Mouse (Mus musculus): ENCODE data around the gene F2rl1. TPM values are rescaled to one million over a fixed set of nuclear protein-coding genes. Genes with fewer than 3 reads are reported as not detected.

Gene F2rl1
- polyA plus RNA-seq, 1 experiment: 27.2 TPM

GRCm38 (mm10) chr13:95491327-95491726, 33.7 kb downstream of the F2rl1 start:
- no peaks in the 10 kb centered on the region for H3K36me3 ChIP-seq (ENCODE audit: control insufficient read depth, insufficient read depth, low read length)
- H3K27me3 ChIP-seq (replicated peaks; ENCODE audit: control insufficient read depth, insufficient read depth, low read length): no peaks in the 10 kb centered on the region
- DNase-seq: peak; percentile 57
- TF ChIP-seq POLR2A (IDR thresholded peaks at IDR 0.05; ENCODE audit: low read depth, low read length) (no peak), CTCF (conservative IDR thresholded peaks at IDR 0.05; ENCODE audit: insufficient read depth, insufficient read length, low read depth, low read length) (no peak)
- H3K27ac ChIP-seq (ENCODE audit: insufficient read depth, low read depth, low read length): no peak overlapping the region
- 68% methylated on average over 11 of the region's 11 CpGs for WGBS
- H3K4me3 ChIP-seq (ENCODE audit: insufficient read depth, low read depth, low read length): no peak overlapping the region
- peaks cover 3% of the 10 kb centered on the region; the same call in 1 of the 2 replicates for H3K4me1 ChIP-seq (ENCODE audit: control insufficient read depth, insufficient read depth, low read length)

DNA sequence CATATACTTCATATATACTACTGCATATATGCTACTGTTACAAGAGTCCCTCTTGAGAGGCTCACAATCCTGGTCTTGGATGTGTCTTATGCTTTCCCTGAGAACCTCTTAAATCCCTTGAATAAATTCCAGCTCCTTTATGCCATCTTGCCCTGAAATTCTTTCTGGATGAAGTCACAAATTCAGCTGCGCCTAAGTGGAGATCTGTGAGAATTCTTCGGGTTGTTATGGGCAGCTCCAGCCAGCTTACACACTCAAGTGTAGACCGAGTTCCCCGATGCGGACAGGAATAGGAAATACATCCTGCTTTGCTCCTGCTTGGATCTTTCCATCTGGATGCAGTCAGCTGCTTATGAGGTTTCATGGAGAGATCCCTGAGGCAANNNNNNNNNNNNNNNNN, 40.4 kb downstream of the F2rl1 start:
- 23% methylated on average over 5 of the region's 5 CpGs for WGBS

DNA sequence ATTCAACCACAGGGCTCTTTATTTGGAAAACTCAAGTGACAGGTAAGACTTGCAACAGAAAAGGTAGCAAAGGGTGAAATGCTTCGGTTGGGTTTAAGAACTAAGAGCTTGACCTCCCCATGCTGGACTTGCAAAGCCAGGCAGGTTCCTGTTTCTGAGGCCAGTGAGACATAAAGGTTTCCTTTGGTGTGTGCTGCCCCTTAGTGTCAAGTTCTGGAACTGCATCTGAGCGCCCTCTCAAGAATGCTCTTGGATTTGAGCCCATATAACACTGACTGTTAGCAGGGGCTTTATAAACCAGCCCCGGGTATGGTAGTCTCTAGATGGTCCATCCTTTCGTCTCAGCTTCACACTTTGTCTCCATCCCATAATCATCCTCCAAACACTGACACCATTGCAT, 43.6 kb downstream of the F2rl1 start:
- H3K36me3 ChIP-seq (ENCODE audit: control insufficient read depth, insufficient read depth, low read length): no peaks in the 10 kb centered on the region
- H3K27me3 ChIP-seq (replicated peaks; ENCODE audit: control insufficient read depth, insufficient read depth, low read length): no peaks in the 10 kb centered on the region
- no peak overlapping the region for H3K4me3 ChIP-seq (ENCODE audit: insufficient read depth, low read depth, low read length)
- 4% methylated on average over 4 of the region's 4 CpGs for WGBS
- H3K4me1 ChIP-seq (ENCODE audit: control insufficient read depth, insufficient read depth, low read length): no peaks in the 10 kb centered on the region
- TF ChIP-seq POLR2A (IDR thresholded peaks at IDR 0.05; ENCODE audit: low read depth, low read length): no peak
- TF ChIP-seq CTCF (conservative IDR thresholded peaks at IDR 0.05; ENCODE audit: insufficient read depth, insufficient read length, low read depth, low read length): peak; percentile 91
- no peak overlapping the region for H3K27ac ChIP-seq (ENCODE audit: insufficient read depth, low read depth, low read length)
- DNase-seq: peak; percentile 77

More for the DNA sequence above, 40.4 kb downstream of the F2rl1 start:
- Histone ChIP-seq H3K36me3 (ENCODE audit: control insufficient read depth, insufficient read depth, low read length) (no peaks in the 10 kb centered on the region), H3K4me3 (ENCODE audit: insufficient read depth, low read depth, low read length) (no peak overlapping the region), H3K27me3 (replicated peaks; ENCODE audit: control insufficient read depth, insufficient read depth, low read length) (no peaks in the 10 kb centered on the region), H3K4me1 (ENCODE audit: control insufficient read depth, insufficient read depth, low read length) (no peaks in the 10 kb centered on the region), H3K27ac (ENCODE audit: insufficient read depth, low read depth, low read length) (no peak overlapping the region)
- peak; percentile 30 for DNase-seq
- TF ChIP-seq CTCF (conservative IDR thresholded peaks at IDR 0.05; ENCODE audit: insufficient read depth, insufficient read length, low read depth, low read length) (no peak), POLR2A (IDR thresholded peaks at IDR 0.05; ENCODE audit: low read depth, low read length) (no peak)

DNA sequence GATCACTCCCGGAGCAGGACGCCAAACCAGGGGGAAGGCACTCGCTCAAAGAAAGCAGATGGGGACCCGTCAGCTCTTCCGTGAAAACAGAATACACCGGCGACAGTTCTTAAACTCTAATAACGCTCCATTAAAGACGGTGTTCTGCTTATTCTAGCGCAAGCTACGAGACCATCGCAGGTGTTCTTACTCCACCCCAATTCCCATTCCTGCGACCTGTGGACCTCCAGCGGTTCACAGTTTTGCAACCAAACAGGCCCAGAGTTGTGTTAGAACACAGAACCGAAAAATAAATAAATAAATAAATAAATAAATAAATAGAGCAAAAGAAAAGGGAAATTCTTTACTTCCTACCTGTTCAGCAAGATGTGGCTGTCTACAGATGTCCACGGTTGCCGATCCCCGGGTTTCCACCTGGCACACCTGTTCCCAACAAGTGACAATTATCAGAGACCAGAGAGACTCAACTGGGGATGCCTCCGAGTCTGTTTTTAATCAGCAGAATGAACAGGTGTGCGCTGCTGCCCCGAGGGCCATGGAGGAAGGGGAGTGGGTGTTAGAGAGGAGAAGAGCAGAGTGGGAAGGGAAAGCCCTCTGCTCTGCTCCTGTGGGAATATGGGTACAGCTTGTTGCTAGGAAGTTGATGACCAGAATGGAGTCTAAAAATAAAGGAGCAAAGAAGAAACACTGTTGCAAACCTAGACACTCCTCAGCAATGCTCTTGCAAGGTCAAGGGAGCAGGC, 46.2 kb downstream of the F2rl1 start, which contains the start of gene S100z:
TSS of gene S100z (minus strand) at position 51 of the 743 bp plus-strand sequence.
- TF ChIP-seq POLR2A (IDR thresholded peaks at IDR 0.05; ENCODE audit: low read depth, low read length): no peak
- TF ChIP-seq CTCF (conservative IDR thresholded peaks at IDR 0.05; ENCODE audit: insufficient read depth, insufficient read length, low read depth, low read length): no peak
- Histone ChIP-seq H3K27me3 (replicated peaks; ENCODE audit: control insufficient read depth, insufficient read depth, low read length) (no peaks in the 10 kb centered on the region), H3K4me3 (ENCODE audit: insufficient read depth, low read depth, low read length) (no peak within 1 kb of the TSS), H3K4me1 (ENCODE audit: control insufficient read depth, insufficient read depth, low read length) (no peaks in the 10 kb centered on the region), H3K27ac (ENCODE audit: insufficient read depth, low read depth, low read length) (no peak within 1 kb of the TSS), H3K36me3 (ENCODE audit: control insufficient read depth, insufficient read depth, low read length) (no peaks in the 10 kb centered on the region)
- DNase-seq: no peak
- WGBS: 90% methylated on average over 21 of the region's 21 CpGs

GRCm38 (mm10) chr13:95477173-95477572, 47.9 kb downstream of the F2rl1 start:
- no peaks in the 10 kb centered on the region for H3K27me3 ChIP-seq (replicated peaks; ENCODE audit: control insufficient read depth, insufficient read depth, low read length)
- H3K36me3 ChIP-seq (ENCODE audit: control insufficient read depth, insufficient read depth, low read length): no peaks in the 10 kb centered on the region
- WGBS: 87% methylated on average over 6 of the region's 6 CpGs
- no peak overlapping the region for H3K27ac ChIP-seq (ENCODE audit: insufficient read depth, low read depth, low read length)
- TF ChIP-seq POLR2A (IDR thresholded peaks at IDR 0.05; ENCODE audit: low read depth, low read length): no peak
- TF ChIP-seq CTCF (conservative IDR thresholded peaks at IDR 0.05; ENCODE audit: insufficient read depth, insufficient read length, low read depth, low read length): no peak
- no peak overlapping the region for H3K4me3 ChIP-seq (ENCODE audit: insufficient read depth, low read depth, low read length)
- H3K4me1 ChIP-seq (ENCODE audit: control insufficient read depth, insufficient read depth, low read length): no peaks in the 10 kb centered on the region
- DNase-seq: no peak

- H3K4me1 ChIP-seq (ENCODE audit: control insufficient read depth, insufficient read depth, low read length): no peaks in the 10 kb centered on the region
- 74% methylated on average over 7 of the region's 7 CpGs for WGBS
- TF ChIP-seq CTCF (conservative IDR thresholded peaks at IDR 0.05; ENCODE audit: insufficient read depth, insufficient read length, low read depth, low read length) (no peak), POLR2A (IDR thresholded peaks at IDR 0.05; ENCODE audit: low read depth, low read length) (no peak)
- H3K27me3 ChIP-seq (replicated peaks; ENCODE audit: control insufficient read depth, insufficient read depth, low read length): no peaks in the 10 kb centered on the region
- no peaks in the 10 kb centered on the region for H3K36me3 ChIP-seq (ENCODE audit: control insufficient read depth, insufficient read depth, low read length)
- H3K4me3 ChIP-seq (ENCODE audit: insufficient read depth, low read depth, low read length): no peak overlapping the region
- DNase-seq: no peak
- no peak overlapping the region for H3K27ac ChIP-seq (ENCODE audit: insufficient read depth, low read depth, low read length)
These were observed 49.9 kb downstream of the F2rl1 start for GRCm38 (mm10) chr13:95475124-95475523.

DNA sequence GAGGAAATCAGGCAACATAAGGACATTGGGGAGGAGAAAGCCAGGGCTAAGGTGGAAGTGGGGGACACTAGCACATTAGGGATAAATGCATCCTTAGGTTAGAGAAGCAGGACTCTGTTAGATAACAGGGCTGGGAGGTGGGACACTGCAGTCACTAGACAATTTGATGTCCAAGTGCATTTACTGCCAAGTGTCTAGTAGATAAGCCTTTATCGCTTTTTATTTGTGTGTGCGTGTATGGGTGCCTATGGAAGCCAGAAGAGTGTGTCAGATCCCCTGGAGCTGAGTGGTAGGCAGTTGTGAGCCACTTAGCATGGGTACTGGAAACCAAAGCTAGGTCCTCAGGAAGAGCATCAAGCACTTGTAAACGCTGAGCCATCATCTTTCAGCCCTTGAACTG, 50.7 kb downstream of the F2rl1 start:
- Histone ChIP-seq H3K27ac (ENCODE audit: insufficient read depth, low read depth, low read length) (no peak overlapping the region), H3K4me3 (ENCODE audit: insufficient read depth, low read depth, low read length) (no peak overlapping the region), H3K4me1 (ENCODE audit: control insufficient read depth, insufficient read depth, low read length) (no peaks in the 10 kb centered on the region), H3K36me3 (ENCODE audit: control insufficient read depth, insufficient read depth, low read length) (no peaks in the 10 kb centered on the region), H3K27me3 (replicated peaks; ENCODE audit: control insufficient read depth, insufficient read depth, low read length) (no peaks in the 10 kb centered on the region)
- 87% methylated on average over 3 of the region's 3 CpGs for WGBS
- no peak for TF ChIP-seq POLR2A (IDR thresholded peaks at IDR 0.05; ENCODE audit: low read depth, low read length)
- TF ChIP-seq CTCF (conservative IDR thresholded peaks at IDR 0.05; ENCODE audit: insufficient read depth, insufficient read length, low read depth, low read length): no peak
- DNase-seq: no peak

Data from kidney, adult 2 months (tissue).